16 mouse cellular contexts compared by ENCODE assay signal in the genomic region with DNA sequence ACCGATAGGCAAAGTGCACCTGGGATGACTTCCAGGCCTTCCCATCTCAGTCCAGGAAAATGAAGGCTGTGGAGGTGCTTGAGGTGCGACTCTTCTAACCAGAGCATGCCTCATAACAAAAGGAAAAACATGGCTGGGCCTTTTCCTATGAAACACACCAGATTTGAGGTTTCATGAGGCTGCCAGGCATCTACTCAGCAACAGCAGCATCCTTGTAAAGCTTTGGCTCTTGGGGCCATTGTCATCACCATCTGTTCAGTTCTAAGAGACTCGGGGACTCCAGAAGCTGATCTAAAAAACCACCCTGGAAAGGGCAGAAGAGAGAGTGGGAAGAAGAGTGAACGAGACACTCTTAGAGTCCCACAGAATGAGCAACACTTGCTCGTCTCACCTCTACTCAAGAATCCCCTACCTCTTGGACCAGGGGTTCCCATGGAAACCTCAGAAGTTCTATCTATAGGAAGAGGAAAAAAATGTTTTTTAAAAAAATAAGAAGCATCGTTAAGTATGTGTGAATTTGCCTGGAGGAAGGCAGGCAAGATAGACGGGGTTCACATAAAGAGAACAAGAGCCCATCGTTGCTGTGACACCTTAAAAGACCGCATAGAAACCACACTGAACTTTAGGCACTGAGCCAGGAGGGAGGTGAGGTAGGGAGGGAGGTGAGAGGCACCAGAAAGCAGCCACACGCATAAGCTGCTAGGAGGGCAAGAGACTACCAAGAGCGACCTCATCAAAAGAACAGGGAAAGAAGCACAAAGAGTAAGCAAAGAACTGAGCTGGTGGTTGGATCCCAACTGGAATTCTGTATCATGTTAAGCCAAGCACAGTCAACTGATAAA. TPM values are rescaled to one million over a fixed set of nuclear protein-coding genes. Genes with fewer than 3 reads are reported as not detected.
A peak's percentile ranks its signal among the peaks of the same experiment; 100 is the strongest.
DNase-seq lines count a peak whose midpoint lies in the region; ATAC-seq lines count a peak whose summit lies in the region.
"Had no signal": no experiment of that assay in that cellular context is flagged by ENCODE, and none has a peak within 500 bp of the region (broad histone marks: within the 10 kb centered on the region; RNA-seq: fewer than 3 reads in every experiment).

No protein-coding gene starts in this region.

- intact Hi-C loops in left cerebral cortex, postnatal 25 days (cut with DNase I), result loop anchor here (1.0 to 5.0 kb wide), 3 partner anchors 50 to 252 kb away; no protein-coding TSS in a partner anchor
- intact Hi-C loops in gastrocnemius, postnatal 14 days (cut with DNase I; ENCODE audit: low total_unique reads), result no loop called here

- no peak for DNase-seq in frontal cortex, postnatal 25 days (ENCODE audit: low spot score in 2 of 2)
- DNase-seq in brain, adult 2 months (ENCODE audit: low read depth, low spot score), result peak; percentile 93
- DNase-seq in cerebellum, postnatal 14 days, result peak; percentile 51 to 52
- DNase-seq in left cerebral cortex, postnatal 25 days (ENCODE audit: low spot score in 2 of 2), result peak; percentile 41 to 91
- no peak for DNase-seq in gastrocnemius, postnatal 14 days
- DNase-seq in thymus, postnatal 25 days, result no peak
- no peak for DNase-seq in retina, embryonic 14.5 days (ENCODE audit: low spot score)
- DNase-seq: adrenal gland, postnatal 36 days; B cell, adult 2 months; heart, adult 2 months; heart, postnatal 14 days; kidney, postnatal 36 days; lung, adult 2 months; thymus, adult 2 months had no signal

- peak; percentile 81 for ATAC-seq in frontal cortex, adult (ENCODE audit: low TSS enrichment)
- ATAC-seq: inflammation-experienced regulatory T-cells, adult 6 months had no signal

RNA-seq across cellular contexts. Expression of gene Gramd1b, which starts 25.5 kb away (rescaled TPM):
- 100 to 1,000 TPM; 161 to 183 TPM for total RNA-seq in left cerebral cortex, postnatal 25 days (2021)
- total RNA-seq in gastrocnemius, postnatal 14 days (2021), result 10 to 100 TPM; 15.9 to 30.2 TPM

Comparison
In these comparisons a context has a peak if more than half of its experiments do, and no peak if none do; other contexts are left out.
1. DNase-seq: peak in brain, adult 2 months (single experiment), cerebellum, postnatal 14 days (2 of 2) and left cerebral cortex, postnatal 25 days (2 of 2); none in frontal cortex, postnatal 25 days (0 of 2), gastrocnemius, postnatal 14 days (single experiment), thymus, postnatal 25 days (single experiment) and retina, embryonic 14.5 days (single experiment).
2. RNA of gene Gramd1b, which starts 25.5 kb away (total RNA-seq): 161 to 183 TPM in left cerebral cortex, postnatal 25 days; 15.9 to 30.2 TPM in gastrocnemius, postnatal 14 days; every median in the first group is over 4 times any median in the second.